Mouse (Mus musculus) C2C12 (cell line): ENCODE measurements around the gene Eif2s2. TPM values are rescaled to one million over a fixed set of nuclear protein-coding genes. Genes with fewer than 3 reads are reported as not detected.

Experiments used
- H3K27me3 ChIP-seq: one replicate; pipeline ENCODE4 v1.6.1; 2011; ENCODE audit not compliant: control insufficient read depth, insufficient read depth, insufficient read length
- H3K36me3 ChIP-seq: one replicate; pipeline ENCODE4 v1.6.1; 2011; ENCODE audit not compliant: control insufficient read depth, insufficient read depth
- H3K4me3 ChIP-seq: one replicate; pipeline ENCODE4 v1.5.1; 2011; ENCODE audit warnings: mild to moderate bottlenecking, control low read depth; ENCODE audit not compliant: poor library complexity, insufficient read depth, severe bottlenecking
- H3K79me2 ChIP-seq: one replicate; pipeline ENCODE4 v1.6.1; 2011; ENCODE audit not compliant: control insufficient read depth, insufficient read depth
- H3K79me3 ChIP-seq: one replicate; pipeline ENCODE4 v1.6.1; 2011; ENCODE audit warnings: low read depth, control low read depth
- H3ac ChIP-seq: one replicate; pipeline ENCODE3; 2011; ENCODE audit warnings: low read depth; ENCODE audit not compliant: control insufficient read depth, insufficient read length
- CEBPB ChIP-seq: IDR thresholded peaks from one replicate; pipeline ENCODE4 v1.6.1; 2011; ENCODE audit warnings: low read depth, mild to moderate bottlenecking, control low read depth, moderate library complexity
- CTCF ChIP-seq: IDR thresholded peaks from one replicate; pipeline ENCODE4 v1.5.1; 2011; ENCODE audit not compliant: control insufficient read depth, insufficient read depth, insufficient read length
- FOSL1 ChIP-seq: IDR thresholded peaks from one replicate; pipeline ENCODE4 v1.8.0; 2011; ENCODE audit warnings: mild to moderate bottlenecking, low read length; ENCODE audit not compliant: poor library complexity, insufficient read depth, severe bottlenecking
- MAX ChIP-seq: IDR thresholded peaks from one replicate; pipeline ENCODE4 v1.6.1; 2011; ENCODE audit warnings: mild to moderate bottlenecking, control low read depth
- MYOD1 ChIP-seq: IDR thresholded peaks from one replicate; pipeline ENCODE4 v1.6.1; 2011; ENCODE audit warnings: low read depth; ENCODE audit not compliant: control insufficient read depth, insufficient read length
- MYOG ChIP-seq: IDR thresholded peaks from one replicate; pipeline ENCODE4 v1.6.1; 2011; ENCODE audit not compliant: control insufficient read depth, insufficient read length; ENCODE audit errors: extremely low read depth
- USF1 ChIP-seq: IDR thresholded peaks from one replicate; pipeline ENCODE4 v1.6.1; 2011; ENCODE audit warnings: low read depth, mild to moderate bottlenecking, control low read depth, moderate library complexity
- polyA plus RNA-seq: library from polyadenylated mRNA; unstranded; fragments of >200 nt; fragmentation: generic; extraction: Trizol; gene quantifications from one replicate; pipeline ENCODE4 v1.2.1, GENCODE M21; 2012; ENCODE audit warnings: missing spikeins

Eif2s2 gene
- polyA plus RNA-seq, 1 experiment: 91.2 TPM

DNA sequence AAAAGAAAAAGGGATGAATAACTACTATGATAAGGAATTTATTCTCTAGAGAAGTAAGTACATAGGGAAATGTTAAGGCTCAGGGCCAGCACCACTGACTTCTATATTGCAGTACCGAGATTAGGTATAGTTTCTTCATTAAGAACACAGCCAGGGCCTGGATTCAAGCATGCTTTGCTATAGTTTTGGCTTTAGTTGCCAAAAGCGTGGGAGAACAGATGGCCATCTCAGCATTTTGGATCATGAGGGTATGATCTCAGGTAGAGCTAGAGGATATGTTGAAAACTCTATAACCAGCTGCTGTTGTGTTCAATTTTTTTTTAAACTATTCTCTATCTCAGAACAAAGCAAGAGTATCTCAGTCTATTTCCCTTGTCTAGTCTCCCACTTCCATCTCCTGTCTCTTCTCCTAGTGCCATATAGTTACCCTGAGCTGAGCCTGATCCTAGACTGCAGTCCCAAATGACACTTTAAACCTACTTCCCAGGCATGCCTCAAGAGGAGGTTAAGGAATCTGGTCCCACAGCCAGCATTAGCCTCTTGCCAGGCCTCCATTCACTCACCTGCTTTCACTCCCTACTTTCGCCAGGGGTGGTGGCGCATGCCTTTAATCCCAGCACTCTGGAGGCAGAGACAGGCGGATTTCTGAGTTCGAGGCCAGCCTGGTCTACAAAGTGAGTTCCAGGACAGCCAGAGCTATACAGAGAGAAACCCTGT lies 58.4 kb downstream of the Eif2s2 start:
- H3K4me3 ChIP-seq: no peak overlapping the region
- H3ac ChIP-seq: no peak overlapping the region
- peaks cover 94% of the 10 kb centered on the region for H3K79me3 ChIP-seq
- H3K36me3 ChIP-seq: peaks cover 42% of the 10 kb centered on the region
- H3K27me3 ChIP-seq: no peaks in the 10 kb centered on the region
- TF ChIP-seq MAX (no peak), CEBPB (no peak), MYOG (no peak), USF1 (no peak), CTCF (no peak), FOSL1 (no peak), MYOD1 (no peak)
- H3K79me2 ChIP-seq: peaks cover 100% of the 10 kb centered on the region

DNA sequence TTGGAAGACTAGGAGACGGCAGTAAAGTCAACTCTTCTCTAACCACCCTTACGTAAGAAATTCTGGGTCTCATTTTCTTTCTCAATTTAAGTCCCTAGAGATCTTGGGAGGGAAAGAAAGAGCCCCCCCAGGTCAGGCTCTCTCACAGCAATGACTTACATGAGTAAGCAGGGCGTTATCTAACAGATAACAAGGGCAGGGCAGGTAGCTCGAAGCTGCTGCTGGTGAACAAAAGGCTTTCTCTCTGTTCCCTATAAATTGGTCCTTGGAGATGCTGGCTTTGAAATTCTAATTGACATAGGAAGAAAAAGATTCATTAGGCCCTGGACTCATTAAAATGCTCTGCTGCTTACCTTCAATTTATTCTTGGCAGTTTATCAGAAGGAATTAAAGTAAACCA lies 60.3 kb downstream of the Eif2s2 start:
- Histone ChIP-seq H3K27me3 (no peaks in the 10 kb centered on the region), H3ac (no peak overlapping the region), H3K36me3 (peaks cover 47% of the 10 kb centered on the region), H3K79me2 (peaks cover 100% of the 10 kb centered on the region), H3K79me3 (peaks cover 95% of the 10 kb centered on the region), H3K4me3 (no peak overlapping the region)
- TF ChIP-seq CEBPB: no peak
- no peak for TF ChIP-seq MAX
- TF ChIP-seq USF1: no peak
- no peak for TF ChIP-seq FOSL1
- no peak for TF ChIP-seq CTCF
- TF ChIP-seq MYOD1: no peak

DNA sequence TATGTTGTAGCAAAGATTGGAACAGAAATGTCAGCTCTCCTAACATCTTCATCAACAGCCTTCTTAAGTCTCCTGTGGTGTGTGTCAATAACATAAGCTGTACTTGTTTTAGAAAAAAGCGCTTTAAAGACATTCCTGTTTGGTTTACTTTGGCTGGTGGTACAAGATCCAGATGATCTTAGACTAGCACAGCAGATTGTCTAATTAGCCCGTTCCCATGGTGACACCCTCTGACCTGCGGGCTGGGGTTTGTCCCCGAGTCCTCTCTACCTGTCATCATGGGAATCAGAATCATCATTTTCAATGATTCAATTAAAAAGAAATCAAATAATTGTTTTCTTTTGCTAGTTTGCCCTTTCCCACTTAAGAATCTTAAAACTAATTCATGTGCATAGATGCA lies 65.2 kb downstream of the Eif2s2 start:
- Histone ChIP-seq H3K4me3 (no peak overlapping the region), H3K27me3 (no peaks in the 10 kb centered on the region), H3K79me3 (peaks cover 89% of the 10 kb centered on the region), H3ac (no peak overlapping the region), H3K36me3 (peaks cover 43% of the 10 kb centered on the region), H3K79me2 (peaks cover 100% of the 10 kb centered on the region)
- TF ChIP-seq MAX (no peak), FOSL1 (no peak), USF1 (no peak), CEBPB (no peak), MYOG (no peak), MYOD1 (no peak), CTCF (no peak)

DNA sequence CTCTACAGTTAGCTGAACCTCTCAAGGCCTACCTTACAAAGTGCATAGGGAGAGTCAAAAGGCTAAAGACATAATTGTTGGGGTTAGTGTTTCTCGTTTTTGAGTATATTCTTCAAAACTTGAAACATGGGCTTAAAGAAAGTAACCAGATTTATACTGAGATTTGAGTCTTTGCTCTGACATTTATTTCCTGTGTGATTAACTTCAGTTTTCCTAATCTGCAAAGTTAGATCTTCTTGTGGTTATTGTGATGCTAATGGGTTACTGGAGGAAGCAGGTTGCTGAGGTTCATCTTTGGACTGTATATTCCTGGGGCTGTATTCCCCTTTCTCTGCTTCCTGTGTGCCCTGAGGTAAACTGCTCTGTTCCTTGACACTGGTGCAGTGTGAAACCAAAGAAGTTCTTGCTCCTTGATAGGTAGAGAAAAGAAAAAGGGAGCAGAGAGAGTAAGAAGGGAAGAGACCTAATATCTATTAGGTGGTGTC lies 66.6 kb downstream of the Eif2s2 start:
- Histone ChIP-seq H3K79me3 (peaks cover 89% of the 10 kb centered on the region), H3ac (no peak overlapping the region), H3K79me2 (peaks cover 100% of the 10 kb centered on the region), H3K27me3 (no peaks in the 10 kb centered on the region), H3K36me3 (peaks cover 39% of the 10 kb centered on the region), H3K4me3 (no peak overlapping the region)
- TF ChIP-seq MYOG: no peak
- no peak for TF ChIP-seq CTCF
- TF ChIP-seq MYOD1: no peak

Other genes starting within 250 kb of the Eif2s2 start
- 123 TPM for gene Chmp4b, start 241.2 kb downstream of the Eif2s2 start, polyA plus RNA-seq
- gene Gm14214, start 122.9 kb downstream of the Eif2s2 start, polyA plus RNA-seq: not detected
- gene Raly, start 101.8 kb downstream of the Eif2s2 start, polyA plus RNA-seq: 358 TPM
- gene a, start 101.5 kb downstream of the Eif2s2 start, polyA plus RNA-seq: not detected
- gene Gm14226, start 125.3 kb upstream of the Eif2s2 start, polyA plus RNA-seq: not detected
- 127 TPM for gene Ahcy, start 181.6 kb upstream of the Eif2s2 start, polyA plus RNA-seq
- 7.9 TPM for gene Itch, start 240.6 kb upstream of the Eif2s2 start, polyA plus RNA-seq